Mouse (Mus musculus) liver, embryonic 12.5 days (tissue): ENCODE data around the gene Ankrd39. TPM values are rescaled to one million over a fixed set of nuclear protein-coding genes. Genes with fewer than 3 reads are reported as not detected.

Experiments used
- ATAC-seq: fragments of 200-750 bp; cut with Nextera tagmentation; 2 replicates; pipeline ENCODE4 v1.8.0; 2017; ENCODE audit warnings: moderate number of reproducible peaks, mild to moderate bottlenecking, moderate library complexity
- H3K27ac ChIP-seq: fragments of 300-500 bp; sonication (generic); 2 replicates; pipeline ENCODE4 v1.5.1; 2016; ENCODE audit warnings: mild to moderate bottlenecking
- H3K27me3 ChIP-seq: fragments of 300-500 bp; sonication (generic); replicated peaks from 2 replicates; pipeline ENCODE4 v1.6.1; 2016; ENCODE audit warnings: mild to moderate bottlenecking, moderate library complexity
- H3K36me3 ChIP-seq: fragments of 300-500 bp; sonication (generic); 2 replicates; pipeline ENCODE4 v1.6.1; 2016; ENCODE audit warnings: mild to moderate bottlenecking, moderate library complexity
- H3K4me1 ChIP-seq: fragments of 300-500 bp; sonication (generic); 2 replicates; pipeline ENCODE4 v1.6.1; 2016
- H3K4me2 ChIP-seq: fragments of 300-500 bp; sonication (generic); 2 replicates; pipeline ENCODE4 v1.6.1; 2016; ENCODE audit warnings: mild to moderate bottlenecking, moderate library complexity
- H3K4me3 ChIP-seq: fragments of 300-500 bp; sonication (generic); 2 replicates; pipeline ENCODE4 v1.5.1; 2016; ENCODE audit warnings: mild to moderate bottlenecking, moderate library complexity
- H3K9ac ChIP-seq: fragments of 300-500 bp; sonication (generic); 2 replicates; pipeline ENCODE4 v1.6.1; 2016; ENCODE audit warnings: mild to moderate bottlenecking, moderate library complexity
- H3K9me3 ChIP-seq: fragments of 300-500 bp; sonication (generic); replicated peaks from 2 replicates; pipeline ENCODE4 v1.6.1; 2016; ENCODE audit warnings: mild to moderate bottlenecking, moderate library complexity
- WGBS: fragments of 180-500 bp; shearing (Covaris S2); methylation state at CpG from one replicate; pipeline ENCODE4 v1.1.7; 2016; ENCODE audit not compliant: insufficient replicate concordance; 5-methylcytosine and 5-hydroxymethylcytosine counted together
- polyA plus RNA-seq: library from polyadenylated mRNA; unstranded; fragments of >200 nt; fragmentation: Nextera tagmentation; extraction: Ambion mirVana; gene quantifications from 2 replicates; pipeline ENCODE4 v1.2.1, GENCODE M21; 2016

The Ankrd39 gene
- polyA plus RNA-seq, 1 experiment from 2014 or later, result 10.5 TPM

DNA sequence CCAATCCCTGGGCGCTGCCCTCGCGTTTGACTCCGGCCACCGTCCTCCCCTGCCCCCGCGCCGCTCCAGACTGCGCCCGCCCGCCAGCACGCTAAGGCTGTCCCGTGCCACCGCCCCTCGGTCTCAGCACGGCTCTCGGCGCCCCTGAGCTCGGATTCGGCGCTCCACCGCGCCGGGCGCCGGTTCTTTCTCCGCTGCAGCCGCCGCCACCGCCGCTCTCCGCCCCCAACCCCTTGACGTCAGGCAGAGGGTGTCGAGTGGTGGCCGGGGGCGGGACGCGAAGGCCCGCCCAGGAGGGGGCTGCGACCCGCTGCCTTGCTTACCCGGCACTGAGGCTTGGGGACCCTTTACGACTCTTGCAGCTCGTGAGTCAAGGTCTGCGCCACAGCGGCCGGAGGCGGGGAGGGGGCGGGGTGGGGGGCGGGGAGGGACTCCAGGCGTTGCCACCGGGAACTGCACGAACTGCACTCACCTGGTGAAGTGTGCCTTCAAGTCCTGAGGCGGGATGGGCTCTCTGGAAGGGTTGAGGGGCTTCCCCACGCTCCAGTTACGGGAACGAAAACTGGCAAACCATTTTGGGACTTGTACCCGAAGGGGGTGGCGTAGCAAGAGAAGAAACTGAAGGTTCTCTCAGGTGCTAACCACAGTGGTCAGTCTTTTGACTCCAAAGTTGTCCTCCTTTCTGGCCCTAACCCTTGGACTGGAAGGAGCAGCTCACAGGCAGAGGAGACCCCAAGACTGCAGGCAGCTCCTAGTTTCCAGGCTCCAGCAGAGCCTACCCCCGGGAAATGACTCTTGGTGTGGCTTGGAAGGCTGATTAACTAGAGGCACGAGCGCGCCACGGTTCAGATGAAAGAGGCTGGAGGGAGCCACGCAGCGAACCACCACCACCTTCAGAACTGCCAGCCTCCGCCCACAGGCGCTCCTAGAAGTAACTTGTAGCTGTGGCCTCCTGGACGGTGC is 11.1 kb upstream of the Ankrd39 start, which contains the start of gene Sema4c:
TSS of gene Sema4c (minus strand) at position 319 of the 963 bp plus-strand sequence.
- Histone ChIP-seq H3K4me1 (peaks cover 46% of the 10 kb centered on the region), H3K9me3 (no peaks in the 10 kb centered on the region), H3K4me3 (peak within 1 kb of the TSS; percentile 61), H3K4me2 (peak within 1 kb of the TSS; percentile 68), H3K36me3 (peaks cover 14% of the 10 kb centered on the region), H3K9ac (peak within 1 kb of the TSS; percentile 69), H3K27ac (peak within 1 kb of the TSS; percentile 76), H3K27me3 (peaks cover 100% of the 10 kb centered on the region)
- 1% methylated on average over 69 of the region's 69 CpGs for WGBS
- peak; percentile 14; the same call in 1 of the 2 replicates for ATAC-seq

DNA sequence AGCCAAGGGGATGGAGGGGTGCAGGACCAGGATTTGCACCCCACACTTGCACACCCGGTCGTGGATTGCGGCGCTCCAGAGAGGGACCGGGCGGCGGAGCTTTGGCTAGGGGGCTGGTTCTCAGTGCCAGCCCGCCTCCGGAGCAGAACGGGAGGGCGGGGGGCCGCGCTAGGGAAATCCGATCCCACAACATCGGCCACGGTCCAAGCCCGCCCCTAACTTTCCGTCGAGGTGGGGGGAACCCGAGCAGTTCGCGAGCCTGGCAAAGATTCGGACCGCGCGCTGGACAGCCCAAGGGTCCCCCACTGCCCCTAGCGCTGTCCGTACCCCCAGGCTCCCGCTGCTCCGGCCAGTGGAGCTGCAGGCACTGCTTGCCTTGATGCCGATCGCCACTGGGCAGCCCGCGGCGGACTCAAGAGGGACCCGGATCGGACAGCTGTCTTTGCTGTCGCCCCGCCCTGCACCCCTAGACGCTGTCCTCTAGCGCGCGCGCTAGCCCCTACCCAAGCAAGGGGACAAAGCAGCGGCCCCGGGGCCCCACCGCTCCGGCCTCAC is 10.3 kb upstream of the Ankrd39 start:
- peaks cover 94% of the 10 kb centered on the region for H3K27me3 ChIP-seq
- no peaks in the 10 kb centered on the region for H3K9me3 ChIP-seq
- H3K36me3 ChIP-seq, result peaks cover 22% of the 10 kb centered on the region
- peak overlapping the region; percentile 69 for H3K9ac ChIP-seq
- peak; percentile 36 for ATAC-seq
- under 1% methylated on average over 43 of the region's 48 CpGs for WGBS
- H3K4me3 ChIP-seq, result peak overlapping the region; percentile 61
- peak overlapping the region; percentile 76 for H3K27ac ChIP-seq
- peaks cover 38% of the 10 kb centered on the region for H3K4me1 ChIP-seq
- H3K4me2 ChIP-seq, result peak overlapping the region; percentile 68

DNA sequence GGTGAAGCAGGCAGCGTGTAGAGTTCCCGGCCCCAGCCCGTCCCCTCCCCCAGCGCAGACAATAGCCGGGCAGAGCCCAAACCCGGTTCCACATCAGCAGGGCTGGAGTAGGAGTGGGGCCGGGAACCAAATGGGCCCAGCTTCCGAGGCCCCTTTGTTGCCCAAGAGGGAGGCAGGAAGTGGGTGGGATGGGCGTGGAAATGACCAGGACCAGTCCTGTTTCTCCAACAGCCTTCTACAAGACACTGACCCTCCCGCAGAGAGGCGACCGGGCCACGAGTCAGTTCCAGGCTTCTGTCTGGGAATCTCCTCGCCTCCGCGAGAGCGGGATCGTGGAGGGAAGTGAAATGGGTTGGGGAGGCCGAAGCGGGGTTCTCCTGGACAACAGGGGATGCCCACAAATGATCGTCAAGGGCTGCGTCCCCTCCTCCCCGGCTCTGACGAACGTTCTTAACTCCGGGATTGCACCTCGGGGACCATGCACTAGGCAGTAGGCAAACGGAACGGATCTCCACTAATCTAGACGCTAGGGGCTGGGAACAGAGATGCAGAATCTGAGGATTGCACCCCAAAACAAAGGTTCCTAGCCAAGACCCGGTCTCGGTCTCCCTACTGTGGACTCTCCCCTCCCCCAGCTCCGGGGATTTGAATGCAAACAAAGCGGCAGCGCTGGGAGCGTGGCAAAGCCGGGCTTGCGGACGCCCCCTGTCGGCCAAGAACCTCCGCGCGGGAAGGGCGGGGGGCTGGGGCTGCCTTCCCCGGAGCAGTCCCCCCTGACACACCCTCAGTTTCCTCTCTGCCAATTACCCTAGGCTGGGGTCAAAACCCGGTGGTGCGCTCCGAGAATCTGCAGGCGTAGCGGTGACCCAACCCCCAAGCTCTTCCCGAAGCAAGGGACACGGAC is 9.6 kb upstream of the Ankrd39 start:
- Histone ChIP-seq H3K9ac (peak overlapping the region; percentile 69), H3K9me3 (no peaks in the 10 kb centered on the region), H3K36me3 (peaks cover 29% of the 10 kb centered on the region), H3K27ac (peak overlapping the region; percentile 76), H3K4me2 (peak overlapping the region; percentile 68), H3K27me3 (peaks cover 86% of the 10 kb centered on the region), H3K4me1 (peaks cover 31% of the 10 kb centered on the region), H3K4me3 (peak overlapping the region; percentile 61)
- ATAC-seq, result peak; percentile 55
- whole genome bisulfite sequencing, result under 1% methylated on average over 52 of the region's 52 CpGs

DNA sequence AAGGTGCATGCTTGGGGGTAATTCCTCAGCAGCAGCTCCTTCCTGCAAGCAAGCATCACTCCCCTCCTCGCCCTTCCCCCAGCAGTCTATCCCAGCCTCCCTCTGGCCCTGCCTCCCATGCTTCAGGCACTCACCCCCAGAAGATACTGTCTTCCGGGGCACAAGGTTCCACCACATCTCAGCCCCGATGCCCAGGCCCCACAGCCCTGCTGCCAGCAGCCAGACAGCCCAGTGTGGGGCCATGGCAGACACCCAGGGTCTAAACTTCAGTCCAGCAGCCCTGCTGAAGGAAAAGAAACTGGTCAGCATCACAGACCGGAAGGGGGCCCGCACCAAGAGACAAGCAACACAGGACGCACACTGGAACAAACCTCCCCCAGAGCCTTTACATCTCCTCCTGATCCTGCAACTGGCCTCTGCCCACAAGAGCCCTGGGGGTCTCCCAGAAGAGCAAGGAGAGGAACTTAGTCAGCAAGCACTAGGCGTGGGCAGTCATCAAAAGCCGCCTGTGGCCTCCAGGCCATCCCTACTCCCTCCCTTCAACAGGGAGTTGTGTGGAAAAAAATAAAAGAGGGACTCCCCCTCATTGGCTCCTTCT is 8.7 kb upstream of the Ankrd39 start:
- 15% methylated on average over 8 of the region's 8 CpGs for WGBS
- peak overlapping the region; percentile 76 for H3K27ac ChIP-seq
- H3K9me3 ChIP-seq, result no peaks in the 10 kb centered on the region
- H3K27me3 ChIP-seq, result peaks cover 77% of the 10 kb centered on the region
- peak overlapping the region; percentile 61 for H3K4me3 ChIP-seq
- H3K9ac ChIP-seq, result peak overlapping the region; percentile 69
- peaks cover 29% of the 10 kb centered on the region for H3K4me1 ChIP-seq
- peak overlapping the region; percentile 68 for H3K4me2 ChIP-seq
- peaks cover 36% of the 10 kb centered on the region for H3K36me3 ChIP-seq
- no peak for ATAC-seq

DNA sequence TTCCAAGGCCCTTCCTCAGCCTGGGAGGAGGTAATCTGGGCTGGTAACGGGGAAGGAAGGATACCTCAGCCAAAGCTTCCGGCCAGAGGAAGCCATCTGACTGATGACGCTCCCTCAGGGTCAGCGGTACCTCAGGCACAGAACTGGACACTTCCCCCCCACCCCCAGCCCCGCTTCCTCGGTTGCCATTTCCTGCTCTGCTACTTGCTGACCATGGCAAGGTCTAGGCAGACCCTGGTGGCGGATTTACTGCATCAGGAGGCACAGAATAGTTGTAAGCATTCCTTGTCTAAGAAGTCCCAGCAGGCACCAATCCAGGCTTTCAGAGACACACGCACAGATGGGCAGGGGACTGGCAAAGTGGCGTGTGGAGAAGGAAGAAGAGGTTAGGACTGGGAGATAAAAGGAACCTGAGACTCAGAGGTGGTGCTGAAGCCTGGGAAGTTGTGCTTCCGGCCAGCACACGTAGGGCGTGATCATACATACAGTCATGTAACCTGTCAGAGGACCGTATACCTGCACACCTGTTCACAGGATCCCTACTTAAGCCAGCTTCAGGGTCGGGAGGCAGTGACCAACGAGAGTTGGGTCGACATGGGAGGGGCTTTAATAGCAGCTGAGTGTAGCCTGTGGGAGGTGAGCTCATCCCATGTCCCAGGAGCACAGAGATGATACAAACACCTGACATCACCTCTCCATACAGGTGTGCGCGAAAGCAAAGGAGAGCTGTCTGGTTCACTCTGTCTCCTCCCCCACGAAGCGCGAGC is 7.6 kb upstream of the Ankrd39 start:
- H3K4me1 ChIP-seq, result peaks cover 29% of the 10 kb centered on the region
- WGBS, result 39% methylated on average over 21 of the region's 21 CpGs
- no peaks in the 10 kb centered on the region for H3K9me3 ChIP-seq
- H3K4me3 ChIP-seq, result no peak overlapping the region
- peaks cover 66% of the 10 kb centered on the region for H3K27me3 ChIP-seq
- peak overlapping the region; percentile 68 for H3K4me2 ChIP-seq
- 0 out of 2 replicates have a peak overlapping the region, but pooled peaks have one; percentile 8 for H3K27ac ChIP-seq
- no peak for ATAC-seq
- no peak overlapping the region for H3K9ac ChIP-seq
- peaks cover 47% of the 10 kb centered on the region for H3K36me3 ChIP-seq

DNA sequence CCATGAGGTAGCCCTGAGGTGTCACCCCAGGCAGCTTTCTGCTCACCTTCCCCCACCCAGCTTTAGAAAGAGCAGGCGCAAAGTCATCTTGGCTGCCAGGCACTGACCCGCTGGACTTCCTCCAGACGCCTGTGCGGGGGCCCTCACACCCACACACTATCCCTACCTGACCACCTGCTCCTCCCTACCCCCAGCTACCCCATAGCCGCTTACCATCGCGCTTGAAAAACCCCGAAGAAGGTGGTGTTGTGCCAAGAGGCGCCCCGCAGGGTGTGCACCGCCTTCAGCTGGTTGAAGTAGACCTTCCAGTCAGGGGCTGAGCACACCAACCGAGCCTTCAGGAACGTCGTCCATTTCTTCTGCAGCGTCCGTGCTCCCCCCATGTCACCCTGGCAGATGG is 5.3 kb upstream of the Ankrd39 start:
- H3K27me3 ChIP-seq, result peaks cover 43% of the 10 kb centered on the region
- no peak overlapping the region for H3K9ac ChIP-seq
- H3K9me3 ChIP-seq, result no peaks in the 10 kb centered on the region
- peaks cover 59% of the 10 kb centered on the region for H3K36me3 ChIP-seq
- peaks cover 29% of the 10 kb centered on the region for H3K4me1 ChIP-seq
- WGBS, result 80% methylated on average over 16 of the region's 16 CpGs
- no peak overlapping the region for H3K4me3 ChIP-seq
- H3K4me2 ChIP-seq, result no peak overlapping the region
- ATAC-seq, result no peak
- no peak overlapping the region for H3K27ac ChIP-seq

DNA sequence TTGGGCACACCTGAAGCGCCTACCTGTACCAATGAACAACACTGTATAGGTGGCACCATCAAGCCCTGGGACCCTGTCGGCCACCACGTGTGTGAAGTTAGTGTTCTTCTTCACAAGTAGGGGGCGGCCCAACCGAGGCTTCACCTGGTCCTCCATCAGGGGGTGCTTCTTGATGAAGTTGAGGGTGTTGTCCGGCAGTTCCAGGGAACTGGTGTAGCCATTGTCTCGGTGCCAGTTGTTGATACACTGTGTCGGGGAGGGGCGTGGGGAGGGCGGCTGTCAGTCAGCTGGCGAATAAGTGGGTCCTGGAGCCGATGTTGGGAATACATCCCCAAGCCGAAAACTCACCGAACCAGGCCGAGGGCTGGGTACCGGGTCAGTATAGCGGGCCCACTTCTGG is 4.7 kb upstream of the Ankrd39 start:
- 83% methylated on average over 17 of the region's 17 CpGs for WGBS
- no peak for ATAC-seq

DNA sequence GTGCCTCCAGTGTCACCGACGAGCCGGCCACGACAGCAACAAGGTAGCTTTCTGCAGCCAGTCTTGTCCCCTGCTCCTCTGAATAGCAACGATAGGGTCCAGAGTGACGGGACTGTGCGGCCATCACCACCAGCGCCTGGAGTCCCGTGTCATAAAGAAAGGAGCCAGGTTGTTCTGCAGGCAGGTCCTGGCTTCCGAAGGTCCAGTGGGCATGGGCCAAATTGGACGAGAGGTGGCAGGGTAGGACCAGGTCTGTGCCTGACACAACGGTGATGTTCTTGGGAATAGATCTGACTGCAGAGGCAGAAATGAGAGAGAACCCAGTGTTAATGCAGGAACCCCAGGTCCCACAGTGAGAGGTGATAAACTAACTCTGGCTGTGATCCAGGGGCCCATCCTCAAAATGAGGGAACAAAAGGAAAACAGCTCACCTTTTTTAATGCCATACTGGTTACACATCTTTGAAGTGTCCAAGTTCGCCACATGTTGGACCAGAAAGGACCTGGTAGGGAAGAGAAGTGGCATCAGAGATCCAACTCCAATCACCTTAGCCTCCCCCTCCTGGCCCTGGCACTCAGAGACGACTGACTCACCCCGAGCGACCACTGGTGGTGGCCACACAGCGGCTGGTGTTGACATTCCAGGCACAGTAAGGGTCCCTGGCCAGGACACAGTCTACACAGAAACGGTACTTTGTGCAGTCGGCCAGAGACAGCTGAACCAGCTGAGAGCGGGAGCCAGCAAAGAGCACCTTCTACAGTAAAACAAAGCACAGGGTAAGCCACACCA is 3.0 kb upstream of the Ankrd39 start:
- 79% methylated on average over 20 of the region's 20 CpGs for WGBS
- Histone ChIP-seq H3K36me3 (peaks cover 59% of the 10 kb centered on the region), H3K4me2 (no peak overlapping the region)

More for the DNA sequence above, 4.7 kb upstream of the Ankrd39 start:
- H3K9ac ChIP-seq, result no peak overlapping the region
- no peak overlapping the region for H3K4me3 ChIP-seq
- H3K9me3 ChIP-seq, result no peaks in the 10 kb centered on the region
- H3K36me3 ChIP-seq, result peaks cover 59% of the 10 kb centered on the region
- no peak overlapping the region for H3K27ac ChIP-seq
- H3K27me3 ChIP-seq, result peaks cover 37% of the 10 kb centered on the region
- no peak overlapping the region for H3K4me2 ChIP-seq
- H3K4me1 ChIP-seq, result peaks cover 30% of the 10 kb centered on the region

DNA sequence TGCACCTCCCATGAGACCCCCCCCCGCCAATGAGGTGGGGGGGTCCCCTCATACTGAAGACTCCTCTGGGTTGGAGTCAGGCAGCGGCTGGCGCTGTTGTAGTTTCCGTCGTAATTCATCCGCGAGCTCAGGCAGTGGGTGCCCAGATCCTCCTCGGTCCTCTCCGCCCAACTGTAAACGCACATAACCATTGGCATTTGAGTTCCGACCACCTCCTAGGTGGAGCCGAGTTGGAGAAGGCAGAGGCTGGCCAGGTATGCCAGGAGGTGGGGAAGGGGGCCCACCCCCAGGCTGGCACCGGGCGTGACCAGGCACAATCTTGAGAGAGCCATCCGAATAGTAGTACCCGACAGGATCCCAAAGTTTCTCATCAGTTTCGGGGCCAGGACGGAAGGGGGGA is 2.2 kb upstream of the Ankrd39 start:
- Histone ChIP-seq H3K4me1 (peaks cover 25% of the 10 kb centered on the region), H3K4me3 (no peak overlapping the region), H3K9ac (no peak overlapping the region), H3K27ac (no peak overlapping the region), H3K4me2 (no peak overlapping the region), H3K36me3 (peaks cover 57% of the 10 kb centered on the region), H3K27me3 (peaks cover 13% of the 10 kb centered on the region), H3K9me3 (no peaks in the 10 kb centered on the region)
- ATAC-seq, result no peak
- 77% methylated on average over 18 of the region's 18 CpGs for WGBS

More for the DNA sequence above, 3.0 kb upstream of the Ankrd39 start:
- Histone ChIP-seq H3K27ac (no peak overlapping the region), H3K4me1 (peaks cover 31% of the 10 kb centered on the region), H3K27me3 (peaks cover 21% of the 10 kb centered on the region), H3K4me3 (no peak overlapping the region), H3K9ac (no peak overlapping the region), H3K9me3 (no peaks in the 10 kb centered on the region)
- ATAC-seq, result no peak

DNA sequence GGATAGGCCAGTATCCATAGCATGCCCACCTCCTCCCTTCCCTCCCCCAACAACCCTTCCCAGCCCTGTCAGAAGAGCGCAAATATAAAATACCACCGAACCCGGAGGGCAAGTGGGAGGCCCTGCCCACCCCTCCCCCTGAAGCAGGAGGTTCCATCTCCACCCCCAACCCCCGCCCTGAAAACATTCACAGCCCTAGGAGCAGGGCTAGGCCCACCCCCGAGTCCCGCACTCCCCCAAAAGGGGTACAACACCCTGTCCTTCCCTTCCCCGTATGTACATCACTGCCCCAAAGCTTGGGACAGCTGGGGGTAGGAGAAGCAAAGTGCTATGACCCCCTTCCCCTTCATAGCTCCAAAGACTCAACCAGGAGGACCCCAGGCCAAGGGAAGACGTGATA is 1.5 kb upstream of the Ankrd39 start:
- WGBS, result 70% methylated on average over 8 of the region's 8 CpGs
- H3K36me3 ChIP-seq, result peaks cover 49% of the 10 kb centered on the region
- H3K4me3 ChIP-seq, result no peak overlapping the region
- H3K4me2 ChIP-seq, result no peak overlapping the region
- H3K27ac ChIP-seq, result no peak overlapping the region
- peaks cover 6% of the 10 kb centered on the region for H3K27me3 ChIP-seq
- no peak for ATAC-seq
- H3K9me3 ChIP-seq, result no peaks in the 10 kb centered on the region
- H3K9ac ChIP-seq, result no peak overlapping the region
- H3K4me1 ChIP-seq, result peaks cover 25% of the 10 kb centered on the region
